Mouse (Mus musculus): Measurements from ENCODE around the gene Lsamp. TPM values are rescaled to one million over a fixed set of nuclear protein-coding genes. Genes with fewer than 3 reads are reported as not detected.

Gene Lsamp
- total and polyA plus RNA-seq, 3 experiments, result not detected

DNA sequence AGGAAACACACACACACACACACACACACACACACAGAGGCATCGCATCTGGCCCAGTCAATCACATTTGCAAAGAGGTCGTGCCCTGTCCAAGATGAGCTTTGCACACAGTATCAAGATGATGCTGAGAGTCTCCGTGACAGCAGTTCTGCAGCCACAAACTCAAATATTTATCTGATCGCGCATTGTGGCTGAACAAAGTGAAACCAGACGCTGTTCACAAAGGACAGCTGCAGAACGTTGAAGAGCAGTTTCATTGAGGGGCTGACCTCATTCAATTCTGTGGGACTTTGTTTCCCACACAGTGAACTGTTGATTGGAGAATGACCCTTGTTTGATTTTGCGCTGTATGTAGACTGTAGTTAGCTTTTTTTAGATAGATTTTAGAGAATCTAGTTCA, 2168.5 kb downstream of the Lsamp start:
- H3K9ac ChIP-seq (ENCODE audit: insufficient read depth, low read depth), result no peak overlapping the region
- no peak for DNase-seq (ENCODE audit: extremely low read depth)
- TF ChIP-seq SMC3 (IDR thresholded peaks at IDR 0.05; ENCODE audit: low read depth, low read length), result no peak
- TF ChIP-seq SIN3A (IDR thresholded peaks at IDR 0.05; ENCODE audit: low read length), result no peak
- TF ChIP-seq TCF12 (IDR thresholded peaks at IDR 0.05; ENCODE audit: low read depth, low read length), result no peak
- TF ChIP-seq NELFE (IDR thresholded peaks at IDR 0.05; ENCODE audit: low read depth, low read length), result no peak
- no peak for TF ChIP-seq EP300 (IDR thresholded peaks at IDR 0.05; ENCODE audit: low read length)
- TF ChIP-seq BHLHE40 (IDR thresholded peaks at IDR 0.05; ENCODE audit: low read depth, low read length), result no peak
- no peak for TF ChIP-seq CHD2 (IDR thresholded peaks at IDR 0.05; ENCODE audit: low read length)
- TF ChIP-seq GABPA (IDR thresholded peaks at IDR 0.05; ENCODE audit: insufficient replicate concordance, low read depth, low read length), result no peak
- TF ChIP-seq UBTF (IDR thresholded peaks at IDR 0.05; ENCODE audit: low read depth, low read length), result no peak
- no peak for TF ChIP-seq MEF2A (IDR thresholded peaks at IDR 0.05; ENCODE audit: borderline replicate concordance, low read depth, low read length)
- TF ChIP-seq POLR2AphosphoS2 (IDR thresholded peaks at IDR 0.05; ENCODE audit: low read depth, low read length), result no peak
- no peak for TF ChIP-seq POLR2A (IDR thresholded peaks at IDR 0.05; ENCODE audit: low read depth, low read length)
- no peak for TF ChIP-seq RCOR1 (conservative IDR thresholded peaks at IDR 0.05; ENCODE audit: low read depth, low read length)
- no peak for TF ChIP-seq ELF1 (IDR thresholded peaks at IDR 0.05; ENCODE audit: low read depth, low read length)
- TF ChIP-seq MAZ (IDR thresholded peaks at IDR 0.05; ENCODE audit: low read depth, low read length), result no peak
- no peak for TF ChIP-seq E2F4 (IDR thresholded peaks at IDR 0.05; ENCODE audit: insufficient replicate concordance, low read depth, low read length)
- TF ChIP-seq RAD21 (IDR thresholded peaks at IDR 0.05; ENCODE audit: low read depth, low read length), result no peak
- TF ChIP-seq HCFC1 (IDR thresholded peaks at IDR 0.05; ENCODE audit: low read depth, low read length), result no peak
- no peak for TF ChIP-seq ZC3H11A (IDR thresholded peaks at IDR 0.05; ENCODE audit: low read depth, low read length)
- TF ChIP-seq MAX (IDR thresholded peaks at IDR 0.05; ENCODE audit: low read length), result no peak
- no peak overlapping the region for H3K27ac ChIP-seq (ENCODE audit: insufficient read depth, low read depth)
- H3K27me3 ChIP-seq (replicated peaks), result peaks cover 3% of the 10 kb centered on the region
- dilution Hi-C loops (cut with MboI; ENCODE audit: extremely low pct_ligation_motif_present, extremely low pct_unique_long_range_greater_than_20kb, low sequenced_read_pairs), result no loop called here
- in situ Hi-C loops (cut with MboI; ENCODE audit: low pct_ligation_motif_present, low pct_unique_long_range_greater_than_20kb, low sequenced_read_pairs), result no loop called here
- no peaks in the 10 kb centered on the region for H3K36me3 ChIP-seq (replicated peaks in 1 of 2; ENCODE audit: control insufficient read depth in 1 of 2, insufficient read depth in 1 of 2, low read length in 1 of 2)
- H3K4me1 ChIP-seq (ENCODE audit: control insufficient read depth in 1 of 2, insufficient read depth in 2 of 2), result peaks cover 0 to 11% of the 10 kb centered on the region in 2 experiments; a peak in 2 of 4 replicates
- no peaks in the 10 kb centered on the region for H3K79me2 ChIP-seq (replicated peaks; ENCODE audit: control insufficient read depth, extremely low read depth, insufficient read depth, poor library complexity, severe bottlenecking)
- H3K4me2 ChIP-seq (ENCODE audit: insufficient read depth, low read depth, poor library complexity, severe bottlenecking), result no peak overlapping the region
- peaks cover 6% of the 10 kb centered on the region for H3K9me3 ChIP-seq (replicated peaks; ENCODE audit: low read length)
- no peak overlapping the region for H3K4me3 ChIP-seq (replicated peaks in 1 of 3; ENCODE audit: low read depth in 2 of 3, low read length in 2 of 3, poor library complexity in 1 of 3)

DNA sequence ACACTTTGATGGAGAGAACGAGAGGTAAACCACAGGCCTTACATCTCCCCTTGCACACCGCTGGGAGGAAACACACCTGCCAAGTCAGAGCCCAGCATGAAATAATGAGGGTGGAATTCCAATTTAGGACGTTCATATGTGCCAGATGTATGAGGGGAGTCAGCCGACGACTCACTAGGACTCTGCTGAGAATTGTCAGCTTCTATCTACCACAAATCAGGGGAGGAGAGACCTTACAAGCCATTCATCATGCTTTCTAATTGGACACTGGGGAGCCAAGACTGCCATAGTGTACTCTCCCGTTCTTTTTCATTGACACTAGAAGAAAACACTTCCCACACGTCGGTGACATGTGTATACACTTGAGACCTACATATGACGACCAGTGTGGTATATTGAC, 2173.7 kb downstream of the Lsamp start:
- H3K27ac ChIP-seq (ENCODE audit: insufficient read depth, low read depth), result no peak overlapping the region
- DNase-seq (ENCODE audit: extremely low read depth), result no peak
- no peaks in the 10 kb centered on the region for H3K79me2 ChIP-seq (replicated peaks; ENCODE audit: control insufficient read depth, extremely low read depth, insufficient read depth, poor library complexity, severe bottlenecking)
- H3K27me3 ChIP-seq (replicated peaks), result no peaks in the 10 kb centered on the region
- in situ Hi-C loops (cut with MboI; ENCODE audit: low pct_ligation_motif_present, low pct_unique_long_range_greater_than_20kb, low sequenced_read_pairs), result no loop called here
- no peaks in the 10 kb centered on the region for H3K36me3 ChIP-seq (replicated peaks in 1 of 2; ENCODE audit: control insufficient read depth in 1 of 2, insufficient read depth in 1 of 2, low read length in 1 of 2)
- H3K9ac ChIP-seq (ENCODE audit: insufficient read depth, low read depth), result no peak overlapping the region
- no peaks in the 10 kb centered on the region for H3K9me3 ChIP-seq (replicated peaks; ENCODE audit: low read length)
- TF ChIP-seq MEF2A (IDR thresholded peaks at IDR 0.05; ENCODE audit: borderline replicate concordance, low read depth, low read length) (no peak), UBTF (IDR thresholded peaks at IDR 0.05; ENCODE audit: low read depth, low read length) (no peak), HCFC1 (IDR thresholded peaks at IDR 0.05; ENCODE audit: low read depth, low read length) (no peak), CHD1 (IDR thresholded peaks at IDR 0.05; ENCODE audit: low read depth, low read length) (no peak), NRF1 (IDR thresholded peaks at IDR 0.05; ENCODE audit: low read depth, low read length) (no peak), BHLHE40 (IDR thresholded peaks at IDR 0.05; ENCODE audit: low read depth, low read length) (no peak), ZNF384 (IDR thresholded peaks at IDR 0.05; ENCODE audit: low read depth, low read length) (no peak), USF2 (conservative IDR thresholded peaks at IDR 0.05; ENCODE audit: low read depth, low read length) (no peak), RCOR1 (conservative IDR thresholded peaks at IDR 0.05; ENCODE audit: low read depth, low read length) (no peak)
- dilution Hi-C loops (cut with MboI; ENCODE audit: extremely low pct_ligation_motif_present, extremely low pct_unique_long_range_greater_than_20kb, low sequenced_read_pairs), result no loop called here
- H3K4me1 ChIP-seq (ENCODE audit: control insufficient read depth in 1 of 2, insufficient read depth in 2 of 2), result peaks cover 0 to 6% of the 10 kb centered on the region in 2 experiments; a peak in 2 of 4 replicates
- no peak overlapping the region for H3K4me3 ChIP-seq (replicated peaks in 1 of 3; ENCODE audit: low read depth in 2 of 3, low read length in 2 of 3, poor library complexity in 1 of 3)
- no peak overlapping the region for H3K4me2 ChIP-seq (ENCODE audit: insufficient read depth, low read depth, poor library complexity, severe bottlenecking)
